Mouse (Mus musculus) MEL (cell line): ENCODE measurements at regions not wholly inside any gene's neighbourhood (a gene's known extent, or its start where the extent isn't known, plus 50 kb on each side); places are given as distances from the start of the nearest gene placed in this dataset.

Experiments
- DNase-seq: peaks from one replicate; pipeline ENCODE4 v3.0.0; 2011; ENCODE audit warnings: low read depth, low spot score
- H3K27ac ChIP-seq: 2 replicates; pipeline ENCODE4 v1.5.1; 2012; ENCODE audit warnings: low read depth, mild to moderate bottlenecking, control low read depth, low read length, moderate library complexity; ENCODE audit not compliant: control insufficient read depth
- H3K27me3 ChIP-seq, 2 experiments: fragments of 150-350 bp in 1 of 2; sonication (generic) in 1 of 2; 2 replicates each; pipeline ENCODE4 v1.6.1; 2012; ENCODE audit warnings: low read length in 2 of 2, mild to moderate bottlenecking in 2 of 2, improper control_type of control experiment in 1 of 2, moderate library complexity in 1 of 2; ENCODE audit not compliant: insufficient read depth in 2 of 2, control insufficient read depth in 1 of 2
- H3K36me3 ChIP-seq, 2 experiments: 2 replicates each; pipeline ENCODE4 v1.6.1; 2012 to 2014; ENCODE audit warnings: low read length in 2 of 2, improper control_type of control experiment in 1 of 2, inconsistent platforms in 1 of 2, mild to moderate bottlenecking in 1 of 2; ENCODE audit not compliant: insufficient read depth in 2 of 2, control insufficient read depth in 1 of 2
- H3K4me1 ChIP-seq, 2 experiments: fragments of 150-350 bp in 1 of 2; sonication (generic) in 1 of 2; 2 replicates each; pipeline ENCODE4 v1.6.1; 2012; ENCODE audit warnings: low read length in 2 of 2, improper control_type of control experiment in 1 of 2, mild to moderate bottlenecking in 1 of 2; ENCODE audit not compliant: insufficient read depth in 2 of 2, control insufficient read depth in 1 of 2
- H3K4me3 ChIP-seq, 2 experiments: fragments of 150-350 bp in 1 of 2; sonication (generic) in 1 of 2; 2 replicates each; pipeline ENCODE4 v1.5.1; 2012; ENCODE audit warnings: low read depth in 2 of 2, low read length in 2 of 2, mild to moderate bottlenecking in 2 of 2, moderate library complexity in 2 of 2, control low read depth in 1 of 2, improper control_type of control experiment in 1 of 2; ENCODE audit not compliant: control insufficient read depth in 1 of 2, insufficient read depth in 1 of 2
- H3K79me2 ChIP-seq: 2 replicates; pipeline ENCODE4 v1.6.1; 2012; ENCODE audit warnings: mild to moderate bottlenecking, low read length, moderate library complexity; ENCODE audit not compliant: control insufficient read depth, poor library complexity, insufficient read depth
- H3K9ac ChIP-seq: 2 replicates; pipeline ENCODE4 v1.6.1; 2012; ENCODE audit warnings: low read depth, mild to moderate bottlenecking, control low read depth, low read length, moderate library complexity; ENCODE audit not compliant: control insufficient read depth, poor library complexity, severe bottlenecking
- H3K9me3 ChIP-seq: fragments of 150-350 bp; sonication (generic); replicated peaks from 2 replicates; pipeline ENCODE4 v1.6.1; 2012; ENCODE audit warnings: mild to moderate bottlenecking, low read length, improper control_type of control experiment, moderate library complexity; ENCODE audit not compliant: insufficient read depth
- BHLHE40 ChIP-seq: IDR thresholded peaks from 2 replicates; pipeline ENCODE4 v1.6.1; 2012; ENCODE audit warnings: low read depth, mild to moderate bottlenecking, inconsistent platforms, low read length, improper control_type of control experiment, borderline replicate concordance
- CHD2 ChIP-seq: IDR thresholded peaks from 2 replicates; pipeline ENCODE4 v1.6.1; 2011; ENCODE audit warnings: low read length, improper control_type of control experiment
- E2F4 ChIP-seq: IDR thresholded peaks from 2 replicates; pipeline ENCODE4 v1.6.1; 2011; ENCODE audit warnings: low read depth, low read length, improper control_type of control experiment, borderline replicate concordance
- ELF1 ChIP-seq: IDR thresholded peaks from 2 replicates; pipeline ENCODE4 v1.6.1; 2014; ENCODE audit warnings: low read depth, mild to moderate bottlenecking, inconsistent platforms, low read length, improper control_type of control experiment, moderate library complexity
- EP300 ChIP-seq, 2 experiments: IDR thresholded peaks; 2 replicates each; pipeline ENCODE4 v1.6.1; 2011; ENCODE audit warnings: improper control_type of control experiment in 2 of 2, low read length in 2 of 2, low read depth in 1 of 2, mild to moderate bottlenecking in 1 of 2
- GATA1 ChIP-seq: IDR thresholded peaks from 2 replicates; pipeline ENCODE4 v1.6.1; 2011; ENCODE audit warnings: low read depth, low read length, improper control_type of control experiment
- KAT2A ChIP-seq: conservative IDR thresholded peaks from 2 replicates; pipeline ENCODE4 v1.6.1; 2012; ENCODE audit warnings: low read depth, low read length, improper control_type of control experiment, inconsistent platforms
- MAFK ChIP-seq: IDR thresholded peaks from 2 replicates; pipeline ENCODE4 v1.6.1; 2011; ENCODE audit warnings: low read depth, mild to moderate bottlenecking, low read length, improper control_type of control experiment, borderline replicate concordance
- MAZ ChIP-seq: IDR thresholded peaks from 2 replicates; pipeline ENCODE4 v1.6.1; 2012; ENCODE audit warnings: low read depth, mild to moderate bottlenecking, inconsistent platforms, low read length, improper control_type of control experiment
- MEF2A ChIP-seq: IDR thresholded peaks from 2 replicates; pipeline ENCODE4 v1.6.1; 2014; ENCODE audit warnings: low read depth, mild to moderate bottlenecking, inconsistent platforms, low read length, improper control_type of control experiment; ENCODE audit not compliant: poor library complexity, insufficient replicate concordance, severe bottlenecking; ENCODE audit errors: extremely low read depth
- MXI1 ChIP-seq: IDR thresholded peaks from 2 replicates; pipeline ENCODE4 v1.6.1; 2011; ENCODE audit warnings: mild to moderate bottlenecking, low read depth, low read length, improper control_type of control experiment
- MYB ChIP-seq: IDR thresholded peaks from 2 replicates; pipeline ENCODE4 v1.6.1; 2011; ENCODE audit warnings: mild to moderate bottlenecking, low read depth, low read length, improper control_type of control experiment
- NRF1 ChIP-seq: IDR thresholded peaks from 2 replicates; pipeline ENCODE4 v1.6.1; 2014; ENCODE audit warnings: low read depth, mild to moderate bottlenecking, inconsistent platforms, low read length, improper control_type of control experiment, moderate library complexity; ENCODE audit not compliant: poor library complexity, insufficient read depth, severe bottlenecking
- POLR2A ChIP-seq, 2 experiments: IDR thresholded peaks; 2 replicates each; pipeline ENCODE4 v1.6.1; 2011 to 2012; ENCODE audit warnings: low read length in 2 of 2, mild to moderate bottlenecking in 2 of 2, control low read depth in 1 of 2, improper control_type of control experiment in 1 of 2, low read depth in 1 of 2, moderate library complexity in 1 of 2; ENCODE audit not compliant: control insufficient read depth in 1 of 2, insufficient read depth in 1 of 2, poor library complexity in 1 of 2
- POLR2AphosphoS2 ChIP-seq: IDR thresholded peaks from 2 replicates; pipeline ENCODE4 v1.6.1; 2011; ENCODE audit warnings: low read length, improper control_type of control experiment
- POLR2AphosphoS5 ChIP-seq: IDR thresholded peaks from 2 replicates; pipeline ENCODE4 v1.6.1; 2012; ENCODE audit warnings: low read depth, borderline replicate concordance, mild to moderate bottlenecking, inconsistent platforms, low read length, moderate library complexity, mixed read lengths
- SMC3 ChIP-seq: IDR thresholded peaks from 2 replicates; pipeline ENCODE4 v1.6.1; 2011; ENCODE audit warnings: low read depth, low read length, improper control_type of control experiment
- TAL1 ChIP-seq: IDR thresholded peaks from 2 replicates; pipeline ENCODE4 v1.6.1; 2012; ENCODE audit warnings: mild to moderate bottlenecking, inconsistent platforms, low read length, moderate library complexity, mixed read lengths
- TBP ChIP-seq: IDR thresholded peaks from 2 replicates; pipeline ENCODE4 v1.8.0; 2011; ENCODE audit warnings: low read depth, low read length, improper control_type of control experiment
- USF2 ChIP-seq, 2 experiments: IDR thresholded peaks; 2 replicates each; pipeline ENCODE4 v1.6.1; 2011 to 2012; ENCODE audit warnings: improper control_type of control experiment in 2 of 2, low read length in 2 of 2, borderline replicate concordance in 1 of 2, inconsistent platforms in 1 of 2, low read depth in 1 of 2, mild to moderate bottlenecking in 1 of 2; ENCODE audit not compliant: insufficient read depth in 1 of 2
- ZC3H11A ChIP-seq: IDR thresholded peaks from 2 replicates; pipeline ENCODE4 v1.6.1; 2012; ENCODE audit warnings: low read depth, mild to moderate bottlenecking, inconsistent platforms, low read length, improper control_type of control experiment
- ZKSCAN1 ChIP-seq: IDR thresholded peaks from 2 replicates; pipeline ENCODE4 v1.6.1; 2012; ENCODE audit warnings: low read depth, mild to moderate bottlenecking, inconsistent platforms, low read length, improper control_type of control experiment, moderate library complexity

DNA sequence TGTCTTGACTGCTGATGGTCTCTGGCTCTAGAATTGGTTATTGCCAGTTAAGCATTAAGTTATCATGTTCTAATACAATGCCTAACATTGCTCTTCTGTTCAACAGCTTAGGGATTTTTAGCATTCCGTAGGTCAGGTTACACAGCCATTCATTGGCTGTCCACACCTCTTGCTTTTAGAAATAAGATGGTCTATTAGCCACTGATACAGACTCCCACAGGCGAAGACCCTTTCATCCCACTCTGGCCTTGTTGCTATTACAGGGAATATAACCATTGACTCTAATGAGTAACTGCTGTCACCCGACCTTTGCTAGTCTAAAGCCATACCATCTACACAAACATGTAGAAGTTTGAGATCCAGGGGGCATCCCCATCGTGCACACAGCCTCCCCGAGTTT, 191.6 kb downstream of the Papss1 start:
- Histone ChIP-seq H3K9ac (no peak overlapping the region), H3K4me3 (no peak overlapping the region), H3K27me3 (no peaks in the 10 kb centered on the region), H3K9me3 (no peaks in the 10 kb centered on the region), H3K4me1 (no peaks in the 10 kb centered on the region), H3K36me3 (no peaks in the 10 kb centered on the region), H3K27ac (no peak overlapping the region), H3K79me2 (no peaks in the 10 kb centered on the region)
- DNase-seq = no peak
- no peak for TF ChIP-seq ZKSCAN1
- no peak for TF ChIP-seq CHD2
- TF ChIP-seq KAT2A = no peak
- TF ChIP-seq BHLHE40 = no peak
- TF ChIP-seq SMC3 = no peak
- TF ChIP-seq, all 39 proteins: peak for 0

DNA sequence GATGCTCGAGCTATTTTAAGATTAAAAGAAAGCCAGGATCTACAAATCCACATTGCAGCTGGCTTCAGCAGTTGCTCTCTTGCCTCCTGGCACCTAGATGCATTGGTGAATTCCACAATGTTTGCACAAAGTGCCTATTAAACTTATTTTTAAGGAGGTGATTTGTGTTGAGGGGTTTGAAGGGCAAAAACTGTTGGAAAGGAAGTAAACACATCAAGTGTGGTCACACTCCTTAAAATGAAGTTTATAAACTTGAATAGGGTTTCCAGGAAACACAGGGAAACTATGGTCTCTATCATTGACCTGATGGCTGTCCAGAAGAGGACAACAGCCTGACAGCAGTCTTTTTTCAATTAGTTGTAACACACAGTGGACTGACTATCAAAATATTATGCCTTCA, 205.4 kb downstream of the Papss1 start:
- DNase-seq = no peak
- no peak for TF ChIP-seq TAL1
- no peak for TF ChIP-seq TBP
- no peak for TF ChIP-seq POLR2AphosphoS5
- no peak for TF ChIP-seq USF2 (IDR thresholded peaks at IDR 0.05; ENCODE audit: borderline replicate concordance in 1 of 2, insufficient read depth in 1 of 2, low read depth in 1 of 2, low read length in 2 of 2)
- TF ChIP-seq MAFK = no peak
- TF ChIP-seq CHD2 = no peak
- no peak for TF ChIP-seq MYB
- TF ChIP-seq EP300 (IDR thresholded peaks at IDR 0.05; ENCODE audit: low read depth in 1 of 2, low read length in 2 of 2) = no peak
- no peak for TF ChIP-seq ELF1
- TF ChIP-seq MEF2A = no peak
- no peak for TF ChIP-seq ZC3H11A
- no peak for TF ChIP-seq POLR2A (IDR thresholded peaks at IDR 0.05; ENCODE audit: control insufficient read depth in 1 of 2, insufficient read depth in 1 of 2, low read depth in 1 of 2, low read length in 2 of 2, poor library complexity in 1 of 2)
- no peak for TF ChIP-seq E2F4
- no peak for TF ChIP-seq POLR2AphosphoS2
- TF ChIP-seq GATA1 = no peak
- no peak for TF ChIP-seq MAZ
- no peak for TF ChIP-seq ZKSCAN1
- no peak for TF ChIP-seq NRF1
- no peak for TF ChIP-seq MXI1
- no peak overlapping the region for H3K9ac ChIP-seq
- no peaks in the 10 kb centered on the region for H3K9me3 ChIP-seq
- H3K36me3 ChIP-seq = no peaks in the 10 kb centered on the region
- H3K27ac ChIP-seq = no peak overlapping the region
- H3K27me3 ChIP-seq = no peaks in the 10 kb centered on the region
- no peak overlapping the region for H3K4me3 ChIP-seq
- H3K4me1 ChIP-seq = no peaks in the 10 kb centered on the region
- no peaks in the 10 kb centered on the region for H3K79me2 ChIP-seq
